Mouse (Mus musculus): Measurements from ENCODE around the gene Mical1. TPM values are rescaled to one million over a fixed set of nuclear protein-coding genes. Genes with fewer than 3 reads are reported as not detected.

The Mical1 gene
- 29.9 and 32.3 TPM in 2 replicates for total RNA-seq (2015)
- 39.1 and 40.7 TPM in 2 replicates for total RNA-seq (2017)

DNA sequence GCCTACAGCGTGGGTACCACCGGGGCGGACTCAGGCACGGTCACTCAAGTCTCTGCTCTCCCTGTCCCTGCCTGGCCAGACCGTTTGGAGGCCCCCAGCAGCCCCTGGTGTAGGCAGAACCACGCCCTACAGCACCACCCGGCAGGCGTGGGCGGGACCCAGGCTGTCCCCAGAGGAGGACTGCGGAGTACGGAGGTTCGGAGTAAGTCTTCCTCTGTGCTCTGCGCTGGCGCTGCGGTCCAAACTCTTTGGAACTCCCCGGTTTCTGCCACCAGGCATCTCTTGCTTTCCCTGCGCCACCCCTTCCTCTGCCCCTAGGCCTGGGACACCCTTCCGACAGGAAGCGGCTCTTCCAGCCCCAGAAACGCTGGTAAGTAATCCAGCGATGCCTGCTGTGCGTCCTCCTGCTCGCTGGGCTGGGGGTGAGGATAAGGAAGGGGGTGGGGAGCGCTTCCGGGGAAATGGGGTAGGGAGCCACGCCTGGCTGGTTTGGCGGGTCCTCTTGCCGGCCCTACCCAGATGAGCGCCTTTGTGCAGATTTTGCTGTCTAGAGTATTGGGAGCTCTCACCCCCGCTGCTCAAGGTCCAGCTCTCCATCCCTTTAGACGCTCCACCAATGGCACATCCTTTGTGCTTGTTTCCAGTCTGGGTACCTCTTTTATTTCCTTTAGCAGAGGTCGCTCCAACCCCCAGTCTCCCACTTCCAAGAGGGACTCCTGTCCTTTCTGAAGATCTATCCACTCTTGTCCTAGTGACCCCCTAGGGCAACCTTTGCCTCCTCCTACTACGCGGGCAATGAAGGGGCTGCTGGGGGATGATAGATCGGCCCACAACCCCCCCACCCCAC is at the start of gene Mical1:
Gene Mical1, plus strand, starts transcription at position 144 of the 847 bp plus-strand sequence.
- peak; percentile 26 for ATAC-seq (replicated peaks; ENCODE audit: poor library complexity)

DNA sequence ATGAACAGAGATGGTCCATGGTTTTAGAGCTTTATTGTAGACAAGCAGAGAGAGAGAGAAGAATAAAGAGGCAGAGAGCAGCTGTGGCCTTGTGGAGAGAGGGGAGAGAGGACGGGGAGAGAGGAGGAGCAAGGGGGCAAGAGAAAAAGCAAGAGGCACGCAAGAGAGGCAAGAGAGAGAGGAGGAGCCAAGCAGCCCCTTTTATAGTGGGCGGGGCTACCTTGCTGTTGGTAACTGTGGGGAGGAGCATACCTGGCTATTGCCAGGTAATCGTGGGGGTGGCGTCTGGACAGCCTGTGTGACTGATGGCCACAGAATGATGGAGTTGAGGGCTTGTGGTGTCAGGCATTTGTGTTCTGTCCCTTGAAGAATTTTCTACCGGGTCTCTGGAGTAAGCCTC is 49.7 kb upstream of the Mical1 start:
- no peak for ATAC-seq (replicated peaks; ENCODE audit: poor library complexity)

DNA sequence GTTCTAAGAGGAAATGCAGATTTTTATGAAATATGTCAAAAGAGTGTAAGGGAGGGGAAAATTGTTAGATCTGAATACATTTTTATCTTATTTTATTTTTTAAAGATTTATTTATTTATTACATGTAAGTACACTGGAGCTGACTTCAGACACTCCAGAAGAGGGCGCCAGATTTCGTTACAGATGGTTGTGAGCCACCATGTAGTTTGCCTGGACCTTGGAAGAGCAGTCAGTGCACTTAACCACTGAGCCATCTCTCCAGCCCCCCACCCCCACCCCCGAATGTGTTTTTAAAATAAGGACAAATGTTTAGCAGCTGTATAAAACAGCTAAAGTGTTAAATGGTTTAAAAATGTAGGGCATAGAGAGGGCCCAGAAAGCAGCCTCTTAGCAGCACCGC is 41.5 kb upstream of the Mical1 start:
- ATAC-seq (replicated peaks; ENCODE audit: poor library complexity) = no peak

DNA sequence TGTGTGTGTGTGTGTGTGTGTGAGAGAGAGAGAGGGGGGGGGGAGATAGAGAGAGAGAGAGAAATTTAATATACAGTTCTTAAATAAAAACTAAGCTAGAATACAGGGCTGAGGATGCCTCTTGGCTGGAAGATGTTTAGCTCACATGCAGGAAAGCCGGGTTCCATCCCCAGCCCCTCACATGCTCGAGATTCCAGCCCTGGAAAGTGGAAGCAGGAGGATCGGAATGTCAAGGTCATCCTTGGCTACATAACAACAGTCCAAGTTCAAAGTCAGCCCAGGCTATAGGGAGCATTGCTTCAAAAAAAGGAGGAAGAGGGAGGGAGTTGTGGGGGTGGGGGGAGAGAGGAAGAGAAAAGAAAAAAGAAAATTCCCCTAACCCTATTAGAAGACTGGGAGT is 41.0 kb upstream of the Mical1 start:
- ATAC-seq (replicated peaks; ENCODE audit: poor library complexity) = no peak

DNA sequence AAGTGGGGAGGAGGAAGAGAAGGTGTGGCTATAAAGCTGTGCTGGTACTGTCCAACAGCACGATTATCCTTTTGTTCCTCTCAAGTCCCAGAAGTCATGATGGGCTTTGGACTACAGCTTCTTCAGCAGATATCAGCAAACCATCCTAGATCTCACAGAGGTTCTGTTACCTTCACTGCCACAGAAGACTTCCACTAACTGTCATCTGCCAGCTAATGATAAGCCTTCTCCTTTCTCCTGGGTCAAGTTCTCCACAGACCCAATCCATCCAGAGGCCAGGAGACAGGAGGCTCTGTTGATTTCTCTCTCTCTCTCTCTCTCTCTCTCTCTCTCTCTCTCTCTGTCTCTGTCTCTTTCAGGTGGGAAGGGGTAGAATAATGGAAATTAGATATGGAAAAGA is 27.9 kb upstream of the Mical1 start:
- ATAC-seq (replicated peaks; ENCODE audit: poor library complexity) = no peak

- peak; percentile 26; the same call in 1 of the 2 replicates for ATAC-seq (replicated peaks; ENCODE audit: poor library complexity)
Observed at GRCm38 (mm10) chr10:41449684-41450083, 26.4 kb upstream of the Mical1 start.

DNA sequence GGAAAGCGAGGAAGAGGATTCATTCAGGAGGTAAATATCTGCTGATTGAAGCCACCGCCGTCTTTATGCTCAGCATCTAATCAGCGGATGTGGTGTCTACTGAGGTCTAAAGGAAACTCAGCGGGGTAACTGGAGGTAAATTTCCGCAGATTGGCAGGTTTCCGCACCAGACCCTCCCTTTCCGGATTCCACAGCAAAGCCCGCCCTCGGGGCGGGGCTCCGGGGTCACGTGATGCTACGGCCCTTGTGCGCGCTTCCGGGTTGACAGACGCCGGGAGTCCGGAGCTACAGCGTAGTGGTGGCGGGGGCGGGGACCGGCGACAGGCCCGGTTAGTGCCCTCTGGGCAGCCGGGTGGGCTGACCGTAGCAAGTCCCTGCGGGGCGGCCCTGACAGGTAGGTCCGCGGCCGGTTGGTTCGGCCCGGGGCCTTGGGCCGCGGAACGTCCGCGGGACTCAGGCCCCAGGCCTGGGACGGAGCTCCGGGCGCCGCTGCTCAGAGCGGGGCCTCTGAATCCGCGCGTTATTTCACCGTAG is 25.9 kb upstream of the Mical1 start, which contains the start of gene Zbtb24:
Gene Zbtb24, plus strand, starts transcription at position 247 of the 534 bp plus-strand sequence.
- ATAC-seq (replicated peaks; ENCODE audit: poor library complexity) = peak; percentile 95

- no peak for ATAC-seq (replicated peaks; ENCODE audit: poor library complexity)
Observed at GRCm38 (mm10) chr10:41450780-41451522, 25.2 kb upstream of the Mical1 start.

DNA sequence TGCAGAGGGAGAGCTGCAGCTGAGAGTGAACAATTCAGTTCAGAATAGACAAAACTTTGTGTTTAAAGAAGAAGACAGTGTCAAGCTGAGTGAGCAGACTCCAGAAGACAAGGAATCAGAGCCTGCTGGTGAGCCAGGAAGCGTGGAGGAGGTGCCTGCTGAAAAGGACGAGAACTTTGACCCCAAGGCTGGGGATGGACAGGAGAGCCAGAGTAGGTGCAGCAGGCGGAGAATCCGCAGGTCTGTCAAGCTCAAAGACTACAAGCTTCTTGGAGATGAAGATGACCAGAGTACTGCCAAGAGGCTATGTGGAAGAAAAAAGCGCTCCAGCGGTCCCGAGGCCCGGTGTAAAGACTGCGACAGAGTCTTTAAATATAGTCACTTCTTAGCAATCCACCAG is 24.5 kb upstream of the Mical1 start:
- ATAC-seq (replicated peaks; ENCODE audit: poor library complexity) = no peak

- no peak for ATAC-seq (replicated peaks; ENCODE audit: poor library complexity)
Observed at GRCm38 (mm10) chr10:41452791-41453190, 23.3 kb upstream of the Mical1 start.

- no peak for ATAC-seq (replicated peaks; ENCODE audit: poor library complexity)
Observed at GRCm38 (mm10) chr10:41459990-41460389, 16.1 kb upstream of the Mical1 start.

- no peak for ATAC-seq (replicated peaks; ENCODE audit: poor library complexity)
Observed at GRCm38 (mm10) chr10:41460501-41460900, 15.6 kb upstream of the Mical1 start.

DNA sequence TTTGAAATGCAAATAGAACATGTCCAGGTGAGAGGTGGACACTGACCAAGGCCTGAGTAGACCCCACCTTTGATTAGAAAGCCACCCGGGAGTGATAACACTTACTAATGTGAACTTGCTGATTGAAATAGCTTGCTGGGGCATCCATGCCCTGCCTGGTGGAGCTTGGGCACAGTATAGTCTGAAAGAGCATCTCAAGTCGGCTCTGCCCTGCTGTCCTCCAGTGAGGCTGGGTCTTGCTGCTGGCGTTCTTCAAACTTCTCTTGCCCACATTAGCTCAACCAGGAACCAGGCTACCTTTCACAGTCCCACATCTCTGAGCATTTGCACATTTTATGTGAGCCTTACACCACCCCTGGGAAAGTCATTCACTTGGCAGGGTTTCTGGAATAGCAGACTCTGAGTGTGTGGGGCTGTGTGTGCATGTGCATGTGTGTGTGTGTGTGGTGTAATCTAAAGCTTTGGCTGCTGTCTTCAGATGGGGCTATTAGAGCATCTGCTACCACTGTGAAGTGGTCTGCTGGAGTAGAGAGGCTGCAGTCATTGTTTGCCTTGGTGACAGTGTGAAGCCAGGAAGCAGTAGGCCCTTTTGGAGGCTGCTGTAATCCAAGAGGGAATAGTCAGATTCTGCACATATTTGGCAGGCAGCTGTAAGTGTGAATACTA is 14.9 kb upstream of the Mical1 start:
- no peak for ATAC-seq (replicated peaks; ENCODE audit: poor library complexity)

DNA sequence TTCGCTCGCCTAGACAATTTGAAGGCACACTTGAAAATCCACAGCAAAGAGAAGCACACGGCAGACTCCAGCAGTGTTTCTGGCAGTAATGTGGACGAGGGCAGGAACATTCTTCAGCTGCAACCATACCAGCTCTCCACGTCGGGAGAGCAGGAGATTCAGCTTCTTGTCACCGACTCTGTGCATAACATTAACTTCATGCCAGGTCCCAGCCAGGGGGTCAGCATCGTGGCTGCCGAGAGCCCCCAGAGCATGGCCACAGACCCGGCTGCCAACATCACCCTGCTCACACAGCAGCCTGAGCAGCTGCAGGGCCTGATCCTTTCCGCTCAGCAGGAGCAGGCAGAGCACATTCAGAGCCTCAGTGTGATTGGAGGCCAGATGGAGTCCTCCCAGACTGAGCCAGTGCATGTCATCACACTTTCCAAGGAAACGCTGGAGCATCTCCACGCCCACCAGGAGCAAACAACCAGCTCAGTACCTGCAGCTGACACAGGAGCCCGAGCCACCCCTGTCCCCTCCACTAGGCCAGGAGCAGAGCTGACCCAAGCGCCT is 11.6 kb upstream of the Mical1 start:
- no peak for ATAC-seq (replicated peaks; ENCODE audit: poor library complexity)

- no peak for ATAC-seq (replicated peaks; ENCODE audit: poor library complexity)
Observed at GRCm38 (mm10) chr10:41467325-41467724, 8.8 kb upstream of the Mical1 start.

DNA sequence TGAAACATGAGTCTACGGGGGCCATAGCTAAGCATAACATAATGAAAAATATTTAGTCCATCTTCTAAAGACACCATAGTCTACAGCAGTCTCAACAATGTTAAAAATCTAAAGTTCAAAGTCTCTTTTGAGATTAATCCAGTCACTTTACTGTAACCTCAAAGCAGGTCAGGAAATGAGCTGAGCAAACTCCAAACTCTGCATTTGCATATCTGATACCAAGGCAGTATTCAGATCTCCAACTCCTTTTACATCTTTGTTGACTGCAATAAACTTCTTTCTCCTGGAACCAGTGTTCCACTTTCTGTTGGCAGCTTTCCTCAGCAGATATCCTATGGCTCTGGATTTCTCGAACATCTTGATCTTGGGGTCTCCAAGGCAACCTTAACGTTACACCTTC is 5.4 kb upstream of the Mical1 start:
- ATAC-seq (replicated peaks; ENCODE audit: poor library complexity) = no peak

GRCm38 (mm10) chr10:41472534-41472933 is 3.6 kb upstream of the Mical1 start:
- no peak for ATAC-seq (replicated peaks; ENCODE audit: poor library complexity)

- 0 out of 2 replicates have a peak, but pooled peaks have one; percentile 7 for ATAC-seq (replicated peaks; ENCODE audit: poor library complexity)
Observed at GRCm38 (mm10) chr10:41472962-41473481, 3.1 kb upstream of the Mical1 start.

DNA sequence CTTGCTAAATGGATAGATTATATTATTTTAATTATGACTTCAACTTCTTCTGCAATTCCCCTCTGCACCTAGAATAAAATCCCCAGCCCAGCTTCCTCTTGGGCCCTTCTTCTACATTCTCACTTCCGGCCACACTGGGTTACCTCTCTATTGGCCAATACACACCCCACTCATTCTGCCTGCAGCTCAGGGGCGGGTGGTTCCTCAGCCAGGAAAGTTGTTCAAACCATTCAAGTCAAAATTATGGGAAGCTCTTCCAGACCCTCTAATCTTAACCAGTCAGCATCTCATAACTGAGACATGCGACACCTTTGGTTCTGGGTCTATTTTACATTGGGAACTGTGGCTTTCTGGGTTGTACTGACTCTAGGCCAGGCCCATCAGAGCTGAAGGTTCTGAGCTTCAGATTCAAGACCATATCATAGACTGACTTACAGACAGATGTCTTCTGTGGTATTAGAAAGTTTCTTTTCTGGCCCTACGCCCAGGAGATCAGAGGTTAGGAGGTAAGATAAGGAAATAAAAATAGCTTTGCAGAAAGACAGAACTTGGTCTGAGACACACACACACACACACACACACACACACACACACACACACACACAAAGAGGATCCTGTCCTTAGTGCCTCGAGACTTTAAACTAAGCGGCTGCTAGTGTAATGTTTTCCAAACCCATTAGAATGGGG is 2.2 kb upstream of the Mical1 start:
- peak; percentile 55 for ATAC-seq (replicated peaks; ENCODE audit: poor library complexity)

- no peak for ATAC-seq (replicated peaks; ENCODE audit: poor library complexity)
Observed at GRCm38 (mm10) chr10:41474981-41475391, 1.1 kb upstream of the Mical1 start.
